Mouse (Mus musculus): ENCODE data around the gene Prkch.

DNA sequence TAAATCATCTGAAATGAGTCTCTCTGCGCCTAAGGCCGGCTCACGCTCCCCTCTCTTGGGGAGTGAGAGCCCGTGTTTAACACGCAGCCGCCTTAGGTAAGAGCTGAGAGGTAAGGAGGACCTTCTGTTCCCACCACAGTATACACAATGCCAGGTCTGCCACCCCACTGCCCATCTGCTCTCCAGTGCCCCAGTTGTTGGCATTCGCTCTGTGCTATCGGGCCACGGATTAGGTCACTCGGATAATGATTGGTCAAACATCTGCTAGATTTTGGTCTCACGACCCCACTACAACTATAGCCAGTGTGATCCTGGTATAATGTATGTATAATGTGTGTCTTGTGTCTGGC is 19.0 kb upstream of the Prkch start:
- TF ChIP-seq CTCF (IDR thresholded peaks at IDR 0.05; ENCODE audit: insufficient read depth, low read depth, low read length) = no peak
- TF ChIP-seq POLR2A (IDR thresholded peaks at IDR 0.05; ENCODE audit: insufficient read depth, low read depth, low read length) = no peak
